Mouse (Mus musculus): ENCODE data around the gene Wnt11. TPM values are rescaled to one million over a fixed set of nuclear protein-coding genes. Genes with fewer than 3 reads are reported as not detected.

Wnt11 gene
- polyA plus RNA-seq, 2 experiments: 39.1 to 115 TPM

DNA sequence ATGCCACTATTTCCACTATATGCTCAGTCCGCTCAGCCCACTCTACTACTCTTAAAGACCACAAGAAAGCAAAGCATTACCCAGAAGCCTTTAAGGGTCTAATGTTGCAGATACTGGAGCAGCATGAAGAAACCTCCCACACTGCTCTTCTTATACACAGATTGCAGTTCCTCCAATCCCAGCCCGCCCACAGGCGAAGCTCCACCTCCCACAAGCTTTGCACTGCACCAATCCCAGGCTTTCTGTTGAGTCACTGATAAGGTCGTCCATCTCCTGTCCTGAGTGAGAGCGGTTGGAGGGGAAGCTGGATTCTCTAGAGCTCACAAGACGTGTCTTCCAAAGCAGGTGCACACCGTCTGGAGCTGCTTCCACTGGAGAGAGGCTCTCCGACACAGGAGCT, 34.5 kb upstream of the Wnt11 start:
- TF ChIP-seq POLR2A (IDR thresholded peaks at IDR 0.05; ENCODE audit: borderline replicate concordance, extremely low read depth, insufficient read depth, insufficient read length): no peak
- no peaks in the 10 kb centered on the region for H3K27me3 ChIP-seq (ENCODE audit: control insufficient read depth, insufficient read depth, low read length)

GRCm38 (mm10) chr7:98801086-98801485, 33.8 kb upstream of the Wnt11 start:
- Histone ChIP-seq H3K27me3 (ENCODE audit: control insufficient read depth, insufficient read depth, low read length) (no peaks in the 10 kb centered on the region), H3K27ac (replicated peaks; ENCODE audit: low read depth, low read length) (no peak overlapping the region), H3K4me1 (ENCODE audit: control insufficient read depth, insufficient read depth, low read length) (peaks cover 27% of the 10 kb centered on the region), H3K9me3 (ENCODE audit: control insufficient read depth, low read length) (no peaks in the 10 kb centered on the region), H3K4me2 (replicated peaks; ENCODE audit: low read depth, low read length, severe bottlenecking) (no peak overlapping the region), H3K4me3 (replicated peaks; ENCODE audit: low read length) (no peak overlapping the region), H3K9ac (ENCODE audit: low read depth, low read length, severe bottlenecking) (no peak overlapping the region), H3K36me3 (ENCODE audit: control insufficient read depth, insufficient read depth, low read length) (no peaks in the 10 kb centered on the region)
- ATAC-seq (ENCODE audit: low FRiP score, low read depth): no peak; the same call in 1 of the 2 replicates
- 59% methylated on average over 7 of the region's 7 CpGs for WGBS
- DNase-seq (ENCODE audit: low spot score): peak; percentile 65
- no peak for TF ChIP-seq POLR2A (IDR thresholded peaks at IDR 0.05; ENCODE audit: borderline replicate concordance, extremely low read depth, insufficient read depth, insufficient read length)

More for the DNA sequence above, 34.5 kb upstream of the Wnt11 start:
- H3K4me3 ChIP-seq (replicated peaks; ENCODE audit: low read length): no peak overlapping the region
- H3K27ac ChIP-seq (replicated peaks; ENCODE audit: low read depth, low read length): no peak overlapping the region
- H3K4me2 ChIP-seq (replicated peaks; ENCODE audit: low read depth, low read length, severe bottlenecking): no peak overlapping the region
- H3K9ac ChIP-seq (ENCODE audit: low read depth, low read length, severe bottlenecking): no peak overlapping the region
- ATAC-seq (ENCODE audit: low FRiP score, low read depth) (no peak), DNase-seq (ENCODE audit: low spot score) (no peak)
- WGBS: 76% methylated on average over 8 of the region's 8 CpGs
- peaks cover 27% of the 10 kb centered on the region for H3K4me1 ChIP-seq (ENCODE audit: control insufficient read depth, insufficient read depth, low read length)
- H3K9me3 ChIP-seq (ENCODE audit: control insufficient read depth, low read length): no peaks in the 10 kb centered on the region
- H3K36me3 ChIP-seq (ENCODE audit: control insufficient read depth, insufficient read depth, low read length): no peaks in the 10 kb centered on the region

DNA sequence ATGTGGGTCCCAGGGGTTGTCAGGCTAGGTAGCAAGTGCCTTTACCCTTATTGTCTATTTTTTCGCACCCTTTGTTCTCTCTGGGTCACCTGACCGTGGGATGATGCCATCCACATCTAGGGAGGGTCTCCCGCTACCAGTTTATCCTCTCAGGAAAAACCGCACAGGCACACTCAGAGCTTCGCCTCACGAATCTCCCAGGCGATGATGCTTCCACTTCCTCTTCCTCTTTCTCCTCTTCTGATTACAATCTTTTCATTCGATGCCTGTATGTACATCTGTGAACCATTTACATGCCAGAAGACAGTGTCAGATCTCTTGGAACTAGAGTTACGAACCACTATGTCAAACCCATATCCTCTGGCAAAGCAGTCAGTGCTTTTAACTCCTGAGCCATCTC, 31.7 kb upstream of the Wnt11 start:
- DNase-seq (ENCODE audit: low spot score) (no peak), ATAC-seq (ENCODE audit: low FRiP score, low read depth) (no peak)
- H3K4me2 ChIP-seq (replicated peaks; ENCODE audit: low read depth, low read length, severe bottlenecking): no peak overlapping the region
- 80% methylated on average over 9 of the region's 9 CpGs for WGBS
- no peak for TF ChIP-seq POLR2A (IDR thresholded peaks at IDR 0.05; ENCODE audit: borderline replicate concordance, extremely low read depth, insufficient read depth, insufficient read length)
- H3K36me3 ChIP-seq (ENCODE audit: control insufficient read depth, insufficient read depth, low read length): no peaks in the 10 kb centered on the region
- peaks cover 13% of the 10 kb centered on the region for H3K4me1 ChIP-seq (ENCODE audit: control insufficient read depth, insufficient read depth, low read length)
- H3K9ac ChIP-seq (ENCODE audit: low read depth, low read length, severe bottlenecking): no peak overlapping the region
- no peaks in the 10 kb centered on the region for H3K27me3 ChIP-seq (ENCODE audit: control insufficient read depth, insufficient read depth, low read length)
- no peaks in the 10 kb centered on the region for H3K9me3 ChIP-seq (ENCODE audit: control insufficient read depth, low read length)
- H3K4me3 ChIP-seq (replicated peaks; ENCODE audit: low read length): no peak overlapping the region
- H3K27ac ChIP-seq (replicated peaks; ENCODE audit: low read depth, low read length): no peak overlapping the region

DNA sequence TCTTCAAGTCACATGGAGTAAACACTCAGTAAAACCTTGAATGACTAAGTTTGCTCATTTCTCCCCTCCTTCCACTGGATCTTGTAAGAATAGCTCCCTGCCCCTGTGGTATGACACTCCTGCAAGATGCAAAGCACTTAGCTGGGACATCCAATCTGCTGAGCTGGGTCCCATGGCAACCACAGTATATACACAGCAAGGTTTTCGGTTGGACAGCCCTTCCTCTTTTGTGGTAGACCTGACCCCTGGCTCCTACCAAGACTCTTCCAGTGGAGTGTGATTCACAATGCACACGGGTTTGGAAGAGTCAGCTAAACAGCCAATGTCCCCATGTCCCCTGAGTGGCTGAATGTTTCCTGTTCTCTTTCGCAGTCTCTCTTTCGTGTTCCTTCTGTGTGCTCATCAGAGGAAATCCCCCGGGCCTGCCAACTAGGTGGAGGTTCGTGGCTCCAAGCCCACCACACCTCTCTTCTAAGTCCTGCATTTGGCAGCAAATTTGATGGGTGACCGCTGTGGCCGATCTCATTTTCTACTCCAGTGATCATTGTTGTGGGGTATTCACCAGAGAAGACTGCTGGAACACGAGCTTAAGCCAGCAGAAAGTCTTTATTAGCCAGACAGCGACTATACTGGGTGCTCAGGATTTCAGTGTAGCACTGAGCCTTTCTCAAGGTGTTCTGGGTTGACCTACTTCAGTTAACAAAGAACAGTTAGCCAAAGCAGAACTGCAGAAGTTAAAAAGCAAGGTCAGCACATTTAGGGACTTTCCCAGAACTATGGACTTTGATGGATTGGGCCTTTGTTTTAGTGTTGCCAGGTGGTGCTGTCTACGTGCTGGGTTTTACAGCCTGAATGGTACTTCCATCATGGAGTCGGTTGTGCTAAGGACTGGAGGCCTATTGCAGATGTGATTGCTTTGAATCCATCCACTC, 29.8 kb upstream of the Wnt11 start:
- no peak overlapping the region for H3K27ac ChIP-seq (replicated peaks; ENCODE audit: low read depth, low read length)
- no peak for ATAC-seq (ENCODE audit: low FRiP score, low read depth)
- TF ChIP-seq POLR2A (IDR thresholded peaks at IDR 0.05; ENCODE audit: borderline replicate concordance, extremely low read depth, insufficient read depth, insufficient read length): no peak

GRCm38 (mm10) chr7:98806961-98807360, 28.0 kb upstream of the Wnt11 start:
- ATAC-seq (ENCODE audit: low FRiP score, low read depth): no peak
- no peak overlapping the region for H3K4me3 ChIP-seq (replicated peaks; ENCODE audit: low read length)
- H3K9ac ChIP-seq (ENCODE audit: low read depth, low read length, severe bottlenecking): no peak overlapping the region
- H3K9me3 ChIP-seq (ENCODE audit: control insufficient read depth, low read length): no peaks in the 10 kb centered on the region
- H3K4me2 ChIP-seq (replicated peaks; ENCODE audit: low read depth, low read length, severe bottlenecking): no peak overlapping the region
- DNase-seq (ENCODE audit: low spot score): no peak
- no peaks in the 10 kb centered on the region for H3K36me3 ChIP-seq (ENCODE audit: control insufficient read depth, insufficient read depth, low read length)
- 89% methylated on average over 3 of the region's 3 CpGs for WGBS
- H3K27me3 ChIP-seq (ENCODE audit: control insufficient read depth, insufficient read depth, low read length): no peaks in the 10 kb centered on the region
- H3K4me1 ChIP-seq (ENCODE audit: control insufficient read depth, insufficient read depth, low read length): peaks cover 5% of the 10 kb centered on the region; the same call in 1 of the 2 replicates
- H3K27ac ChIP-seq (replicated peaks; ENCODE audit: low read depth, low read length): no peak overlapping the region
- no peak for TF ChIP-seq POLR2A (IDR thresholded peaks at IDR 0.05; ENCODE audit: borderline replicate concordance, extremely low read depth, insufficient read depth, insufficient read length)

More for the DNA sequence above, 29.8 kb upstream of the Wnt11 start:
- Histone ChIP-seq H3K9ac (ENCODE audit: low read depth, low read length, severe bottlenecking) (no peak overlapping the region), H3K4me1 (ENCODE audit: control insufficient read depth, insufficient read depth, low read length) (peaks cover 5% of the 10 kb centered on the region; the same call in 1 of the 2 replicates), H3K27me3 (ENCODE audit: control insufficient read depth, insufficient read depth, low read length) (no peaks in the 10 kb centered on the region), H3K36me3 (ENCODE audit: control insufficient read depth, insufficient read depth, low read length) (no peaks in the 10 kb centered on the region), H3K4me3 (replicated peaks; ENCODE audit: low read length) (no peak overlapping the region), H3K9me3 (ENCODE audit: control insufficient read depth, low read length) (no peaks in the 10 kb centered on the region), H3K4me2 (replicated peaks; ENCODE audit: low read depth, low read length, severe bottlenecking) (no peak overlapping the region)
- no peak for DNase-seq (ENCODE audit: low spot score)
- 65% methylated on average over 12 of the region's 12 CpGs for WGBS

All from limb, embryonic 14.5 days (tissue).